Mouse (Mus musculus): ENCODE results near the gene Prdm16. TPM values are rescaled to one million over a fixed set of nuclear protein-coding genes. Genes with fewer than 3 reads are reported as not detected.

Prdm16 gene
- polyA plus RNA-seq, 1 experiment from 2014 or later, result 19.0 TPM

DNA sequence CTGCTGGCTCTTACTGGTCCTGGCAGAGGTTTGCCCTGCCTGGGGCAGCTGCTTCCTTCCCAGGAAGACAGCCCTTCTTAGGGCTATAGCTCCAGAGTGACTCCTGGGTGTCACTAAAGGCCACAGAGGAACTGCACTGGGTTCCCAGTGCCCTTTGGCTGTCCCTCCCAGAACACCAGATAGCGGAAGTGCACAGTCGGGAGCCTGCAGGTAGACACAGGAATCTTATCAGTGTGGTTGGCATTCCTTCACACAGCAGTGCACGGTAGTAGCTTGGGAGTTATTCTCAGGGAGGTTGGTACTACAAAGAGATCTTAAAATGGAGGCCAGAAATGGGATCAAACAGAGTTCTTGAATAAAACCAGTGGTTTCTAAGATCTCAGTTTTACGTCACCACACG is 278.3 kb downstream of the Prdm16 start:
- Histone ChIP-seq H3K27me3 (ENCODE audit: insufficient read depth, low read length) (peaks cover 22% of the 10 kb centered on the region), H3K4me1 (replicated peaks; ENCODE audit: insufficient read depth, low read length) (no peaks in the 10 kb centered on the region), H3K36me3 (ENCODE audit: insufficient read depth, low read length) (no peaks in the 10 kb centered on the region), H3K4me3 (replicated peaks; ENCODE audit: low read depth, low read length) (no peak overlapping the region), H3K27ac (no peak overlapping the region), H3K4me2 (ENCODE audit: low read length) (no peak overlapping the region), H3K9me3 (replicated peaks; ENCODE audit: low read length) (no peaks in the 10 kb centered on the region), H3K9ac (ENCODE audit: low read depth, low read length) (no peak overlapping the region)
- no peak for DNase-seq (ENCODE audit: low spot score)
- TF ChIP-seq CTCF (IDR thresholded peaks at IDR 0.05; ENCODE audit: low read depth), result no peak
- 71% methylated on average over 5 of the region's 5 CpGs for WGBS
- no peak for ATAC-seq (replicated peaks; ENCODE audit: low FRiP score, low read depth)

DNA sequence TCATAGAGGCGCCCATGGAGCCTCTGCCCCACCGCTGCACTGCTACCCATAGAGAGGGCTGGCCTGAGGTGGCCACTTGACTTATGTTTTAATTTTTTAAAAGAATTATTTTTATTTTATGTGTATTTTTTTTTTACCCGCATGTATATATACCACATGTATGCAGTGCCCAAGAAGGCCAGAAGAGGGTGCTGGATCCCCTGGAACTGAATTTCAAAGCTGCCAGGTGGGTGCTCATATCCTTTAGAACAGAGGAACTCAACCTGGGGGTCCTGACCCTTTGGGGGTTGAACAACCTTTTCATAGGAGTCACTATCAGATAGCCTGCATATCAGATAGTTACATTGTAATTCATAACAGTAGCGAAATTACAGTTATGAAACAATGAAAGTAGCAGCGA is 281.3 kb downstream of the Prdm16 start:
- H3K36me3 ChIP-seq (ENCODE audit: insufficient read depth, low read length), result no peaks in the 10 kb centered on the region
- H3K27ac ChIP-seq, result no peak overlapping the region
- no peak overlapping the region for H3K4me3 ChIP-seq (replicated peaks; ENCODE audit: low read depth, low read length)
- TF ChIP-seq CTCF (IDR thresholded peaks at IDR 0.05; ENCODE audit: low read depth), result peak; percentile 33; the same call in 1 of the 2 replicates
- WGBS, result 95% methylated on average over 5 of the region's 5 CpGs
- no peak for DNase-seq (ENCODE audit: low spot score)
- no peak for ATAC-seq (replicated peaks; ENCODE audit: low FRiP score, low read depth)
- H3K27me3 ChIP-seq (ENCODE audit: insufficient read depth, low read length), result peaks cover 42% of the 10 kb centered on the region
- H3K4me2 ChIP-seq (ENCODE audit: low read length), result no peak overlapping the region
- H3K4me1 ChIP-seq (replicated peaks; ENCODE audit: insufficient read depth, low read length), result no peaks in the 10 kb centered on the region
- no peaks in the 10 kb centered on the region for H3K9me3 ChIP-seq (replicated peaks; ENCODE audit: low read length)
- H3K9ac ChIP-seq (ENCODE audit: low read depth, low read length), result no peak overlapping the region

DNA sequence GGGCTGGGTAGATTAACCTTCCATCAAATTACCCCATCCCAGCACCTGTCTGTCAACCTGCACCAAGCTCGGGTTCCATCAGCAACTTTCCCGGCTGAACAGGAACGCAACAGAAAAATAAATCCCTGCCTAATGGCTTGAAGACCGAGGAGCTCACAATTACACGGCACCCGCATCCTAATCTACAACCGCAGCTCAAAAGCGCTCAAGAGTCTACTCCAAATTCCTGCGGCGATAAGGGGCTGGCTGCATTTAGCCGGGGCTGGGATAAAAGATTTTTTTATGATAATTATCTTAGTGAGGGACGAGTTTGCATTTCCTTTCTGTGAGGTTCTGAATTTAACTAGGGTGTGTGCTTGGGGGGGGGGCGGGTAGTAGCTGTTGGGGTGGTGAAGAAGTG is 284.4 kb downstream of the Prdm16 start:
- Histone ChIP-seq H3K4me1 (replicated peaks; ENCODE audit: insufficient read depth, low read length) (peaks cover 10% of the 10 kb centered on the region), H3K9me3 (replicated peaks; ENCODE audit: low read length) (no peaks in the 10 kb centered on the region), H3K27ac (no peak overlapping the region), H3K4me3 (replicated peaks; ENCODE audit: low read depth, low read length) (no peak overlapping the region), H3K36me3 (ENCODE audit: insufficient read depth, low read length) (no peaks in the 10 kb centered on the region), H3K9ac (ENCODE audit: low read depth, low read length) (no peak overlapping the region), H3K27me3 (ENCODE audit: insufficient read depth, low read length) (peaks cover 41% of the 10 kb centered on the region), H3K4me2 (ENCODE audit: low read length) (no peak overlapping the region)
- ATAC-seq (replicated peaks; ENCODE audit: low FRiP score, low read depth) (no peak), DNase-seq (ENCODE audit: low spot score) (no peak)
- no peak for TF ChIP-seq CTCF (IDR thresholded peaks at IDR 0.05; ENCODE audit: low read depth)
- WGBS, result 67% methylated on average over 13 of the region's 13 CpGs

DNA sequence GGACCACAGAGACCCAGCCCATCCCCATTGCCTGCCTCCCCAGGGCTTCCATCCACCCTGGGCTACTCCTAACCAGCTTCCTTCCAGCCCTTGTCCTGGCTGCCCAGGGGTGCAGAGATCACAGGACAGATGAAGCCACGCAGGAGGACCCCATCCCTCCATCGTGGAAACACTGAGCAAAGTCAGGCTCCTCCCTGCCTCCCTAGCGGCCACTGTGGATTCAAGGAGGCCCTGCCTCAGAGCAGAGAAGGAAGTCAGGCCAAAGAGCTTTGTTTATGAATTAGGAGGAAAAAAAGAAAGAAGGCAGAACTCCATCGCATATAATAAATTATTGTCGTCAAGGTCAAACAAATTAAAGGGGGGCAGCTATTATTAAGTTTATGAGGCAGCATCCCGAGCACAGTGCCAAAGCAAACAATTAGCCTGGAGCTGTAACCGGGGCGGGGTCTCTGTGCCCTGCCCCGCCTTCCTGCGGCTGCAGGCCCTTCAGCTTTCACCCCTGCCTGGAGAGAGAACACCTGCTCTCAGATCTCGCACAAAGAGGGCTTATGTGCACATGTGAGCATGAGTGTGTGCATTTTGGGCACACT is 288.4 kb downstream of the Prdm16 start:
- Histone ChIP-seq H3K9ac (ENCODE audit: low read depth, low read length) (no peak overlapping the region), H3K4me1 (replicated peaks; ENCODE audit: insufficient read depth, low read length) (peaks cover 16% of the 10 kb centered on the region), H3K27ac (no peak overlapping the region), H3K4me3 (replicated peaks; ENCODE audit: low read depth, low read length) (no peak overlapping the region), H3K27me3 (ENCODE audit: insufficient read depth, low read length) (peaks cover 41% of the 10 kb centered on the region), H3K4me2 (ENCODE audit: low read length) (no peak overlapping the region), H3K9me3 (replicated peaks; ENCODE audit: low read length) (no peaks in the 10 kb centered on the region), H3K36me3 (ENCODE audit: insufficient read depth, low read length) (no peaks in the 10 kb centered on the region)
- peak; percentile 45 for TF ChIP-seq CTCF (IDR thresholded peaks at IDR 0.05; ENCODE audit: low read depth)
- DNase-seq (ENCODE audit: low spot score), result peak; percentile 95
- no peak for ATAC-seq (replicated peaks; ENCODE audit: low FRiP score, low read depth)
- WGBS, result 9% methylated on average over 11 of the region's 11 CpGs

DNA sequence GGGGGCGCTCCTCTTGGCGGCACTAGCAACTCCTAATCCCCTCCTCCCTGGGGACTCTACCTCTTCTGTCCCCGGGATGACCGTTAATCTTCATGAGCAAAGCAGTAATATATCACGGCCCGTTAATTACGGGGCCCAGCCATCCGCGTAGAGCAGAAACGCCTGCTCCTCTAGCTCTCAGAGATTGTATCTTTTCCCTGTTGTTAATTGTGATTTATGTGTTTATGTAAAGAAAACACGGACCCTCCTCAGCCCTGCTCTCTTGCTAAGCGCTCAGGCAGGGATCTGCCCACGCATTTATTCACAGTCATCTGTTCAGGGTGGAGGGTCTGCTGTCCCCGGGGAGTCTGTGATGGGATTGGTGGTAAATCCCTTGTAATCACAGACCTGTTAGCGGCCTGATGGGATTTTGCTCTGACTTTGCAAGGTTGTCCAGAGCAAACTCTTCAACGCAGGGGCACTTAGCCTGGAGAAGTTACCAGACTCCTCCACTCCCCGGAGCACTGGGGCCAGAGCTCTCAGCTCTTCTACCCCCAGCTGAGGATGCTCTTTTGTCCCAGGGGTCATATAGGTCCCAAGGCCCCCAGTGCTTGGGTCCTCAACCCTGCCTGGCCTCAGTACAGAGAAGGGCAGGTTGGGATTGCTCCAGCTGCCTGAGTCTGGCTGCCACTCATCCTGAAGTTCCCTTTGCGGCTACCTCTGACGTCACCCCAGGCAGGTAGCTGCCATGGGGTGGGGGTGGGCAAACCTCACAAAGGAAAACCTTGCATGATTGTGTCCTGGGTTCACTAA is 289.7 kb downstream of the Prdm16 start:
- Histone ChIP-seq H3K9ac (ENCODE audit: low read depth, low read length) (no peak overlapping the region), H3K9me3 (replicated peaks; ENCODE audit: low read length) (0 out of 2 replicates have a peak, but pooled peaks cover 6% of the 10 kb centered on the region), H3K27ac (0 out of 2 replicates have a peak overlapping the region, but pooled peaks have one; percentile 19), H3K4me2 (ENCODE audit: low read length) (no peak overlapping the region), H3K27me3 (ENCODE audit: insufficient read depth, low read length) (peaks cover 38% of the 10 kb centered on the region), H3K4me3 (replicated peaks; ENCODE audit: low read depth, low read length) (no peak overlapping the region), H3K36me3 (ENCODE audit: insufficient read depth, low read length) (no peaks in the 10 kb centered on the region), H3K4me1 (replicated peaks; ENCODE audit: insufficient read depth, low read length) (peaks cover 16% of the 10 kb centered on the region)
- WGBS, result 7% methylated on average over 19 of the region's 19 CpGs
- DNase-seq (ENCODE audit: low spot score), result peak; percentile 94
- peak; percentile 55; the same call in 1 of the 2 replicates for ATAC-seq (replicated peaks; ENCODE audit: low FRiP score, low read depth)
- TF ChIP-seq CTCF (IDR thresholded peaks at IDR 0.05; ENCODE audit: low read depth), result no peak

DNA sequence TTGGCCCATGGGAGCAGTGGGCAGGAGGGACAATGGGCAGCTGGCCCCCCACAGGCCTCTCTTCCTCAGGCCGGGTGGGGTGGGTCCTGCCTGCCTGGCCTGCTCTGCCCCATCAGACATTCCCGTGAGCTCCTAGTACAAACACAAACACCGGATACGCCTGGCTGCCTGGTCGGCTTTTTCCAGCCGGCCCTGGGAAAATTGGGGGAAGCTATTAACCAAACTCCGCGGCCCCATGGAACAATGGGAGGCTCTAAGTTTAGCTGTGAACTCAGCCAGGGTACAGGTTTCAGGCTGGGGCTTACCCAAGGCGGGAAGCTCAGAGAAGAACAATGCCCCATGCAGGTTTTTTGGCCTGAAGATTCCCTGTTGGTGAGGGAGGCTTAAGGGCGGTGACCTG is 300.0 kb downstream of the Prdm16 start:
- 15% methylated on average over 10 of the region's 10 CpGs for WGBS
- ATAC-seq (replicated peaks; ENCODE audit: low FRiP score, low read depth), result peak; percentile 58; the same call in 1 of the 2 replicates
- no peak for TF ChIP-seq CTCF (IDR thresholded peaks at IDR 0.05; ENCODE audit: low read depth)
- DNase-seq (ENCODE audit: low spot score), result peak; percentile 57
- Histone ChIP-seq H3K4me3 (replicated peaks; ENCODE audit: low read depth, low read length) (no peak overlapping the region), H3K27ac (peak overlapping the region; percentile 38), H3K9ac (ENCODE audit: low read depth, low read length) (no peak overlapping the region), H3K4me1 (replicated peaks; ENCODE audit: insufficient read depth, low read length) (peaks cover 11% of the 10 kb centered on the region; the same call in 1 of the 2 replicates), H3K9me3 (replicated peaks; ENCODE audit: low read length) (no peaks in the 10 kb centered on the region), H3K27me3 (ENCODE audit: insufficient read depth, low read length) (peaks cover 30% of the 10 kb centered on the region), H3K36me3 (ENCODE audit: insufficient read depth, low read length) (no peaks in the 10 kb centered on the region), H3K4me2 (ENCODE audit: low read length) (no peak overlapping the region)

Data from kidney, postnatal 0 days (tissue).